Mouse (Mus musculus): ENCODE measurements at regions not wholly inside any gene's neighbourhood (a gene's known extent, or its start where the extent isn't known, plus 50 kb on each side); places are given as distances from the start of the nearest gene placed in this dataset.

DNA sequence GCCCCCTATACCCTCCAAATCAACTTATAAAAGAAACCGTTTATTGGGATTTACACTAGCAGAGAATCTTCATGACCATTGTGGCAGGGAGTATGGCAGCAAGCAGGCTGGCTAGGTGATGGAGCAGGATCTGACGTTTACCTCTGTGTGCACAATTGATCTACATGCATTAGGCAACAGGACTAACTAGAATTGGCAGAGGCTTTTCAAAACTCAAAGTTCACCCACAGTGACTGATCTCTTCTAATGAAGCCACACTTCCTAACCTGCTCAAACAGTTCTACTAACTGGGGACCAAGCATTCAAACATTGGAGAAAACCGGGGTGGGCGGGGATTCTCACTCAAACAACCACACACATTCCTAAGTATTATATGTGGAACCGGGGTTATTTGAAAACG, 1382.9 kb upstream of the Tenm2 start:
- DNase-seq: no peak

- no peak for DNase-seq
Observed at GRCm38 (mm10) chr11:38600971-38601370, 1365.2 kb upstream of the Tenm2 start.

- DNase-seq: peak; percentile 52
Observed at GRCm38 (mm10) chr11:38568515-38568914, 1332.8 kb upstream of the Tenm2 start.

GRCm38 (mm10) chr11:38543893-38544292, 1308.1 kb upstream of the Tenm2 start:
- DNase-seq: peak; percentile 49

DNA sequence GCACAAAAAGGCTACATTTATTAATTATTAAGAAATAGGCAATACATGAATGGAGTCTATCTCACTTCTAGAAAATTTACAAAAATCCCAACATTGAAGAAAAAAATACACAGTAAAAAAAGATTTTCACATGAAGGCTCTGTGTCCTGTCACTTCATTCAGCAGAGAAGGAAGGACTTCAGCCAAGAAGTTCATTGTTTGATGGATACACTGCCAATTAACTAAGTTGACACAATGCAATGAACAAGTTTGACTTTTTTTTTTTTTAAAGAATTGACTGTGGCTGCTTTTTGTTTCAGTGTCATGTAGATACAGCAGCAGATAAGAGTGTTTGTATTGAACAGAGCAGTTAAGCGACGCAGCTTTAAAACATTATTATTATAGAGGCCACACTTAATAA, 1304.3 kb upstream of the Tenm2 start:
- DNase-seq: no peak

GRCm38 (mm10) chr11:38532282-38532681, 1296.5 kb upstream of the Tenm2 start:
- no peak for DNase-seq

- DNase-seq: no peak
Observed at GRCm38 (mm10) chr11:38509676-38510075, 1273.9 kb upstream of the Tenm2 start.

DNA sequence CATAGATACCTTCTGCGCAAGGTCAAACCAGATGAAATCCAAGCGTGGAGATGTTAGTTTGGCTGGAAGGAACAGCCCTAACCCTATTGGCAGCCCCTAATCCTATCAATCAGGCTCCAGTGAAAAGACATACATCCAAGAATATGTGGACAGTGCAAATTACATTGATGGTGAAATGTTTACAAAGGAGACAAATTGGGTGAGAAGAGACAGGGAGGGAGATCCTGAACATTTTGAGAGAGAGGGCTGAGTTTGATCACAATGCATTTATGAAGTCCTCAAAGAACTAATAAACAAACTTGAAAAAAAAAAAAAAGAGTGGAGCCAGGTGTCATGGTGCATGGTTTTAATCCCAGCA, 1228.5 kb upstream of the Tenm2 start:
- DNase-seq: no peak

DNA sequence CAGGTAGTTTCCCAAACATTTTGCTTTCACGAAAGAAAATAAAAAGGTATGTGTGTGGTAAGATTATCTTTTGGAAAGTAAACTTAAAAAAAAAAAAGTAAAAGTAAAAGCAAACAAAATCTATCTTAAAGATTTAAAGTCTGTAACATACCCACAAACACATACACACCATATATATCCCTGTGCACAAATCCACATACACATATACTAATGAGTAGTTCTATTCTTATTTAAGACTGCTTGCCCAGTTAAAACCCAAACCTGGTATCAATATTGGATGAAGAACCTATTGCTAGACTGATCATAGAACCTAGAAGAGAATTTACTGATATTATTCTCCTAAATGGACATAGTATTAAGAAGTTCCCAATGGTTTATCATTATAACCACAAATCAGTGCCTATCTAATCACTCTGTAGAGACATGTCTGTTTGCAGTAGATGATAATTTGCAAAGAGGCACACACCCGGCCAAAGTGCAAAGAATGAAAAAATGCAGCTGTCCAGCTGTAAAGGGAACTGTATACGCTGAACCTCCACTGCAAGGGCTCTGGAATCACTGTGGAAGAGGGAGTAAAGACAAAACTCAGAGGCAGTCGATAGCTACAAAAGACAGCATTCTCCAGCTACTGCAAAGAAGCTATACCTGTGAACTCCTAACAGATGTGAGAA, 1227.9 kb upstream of the Tenm2 start:
- no peak for DNase-seq

DNA sequence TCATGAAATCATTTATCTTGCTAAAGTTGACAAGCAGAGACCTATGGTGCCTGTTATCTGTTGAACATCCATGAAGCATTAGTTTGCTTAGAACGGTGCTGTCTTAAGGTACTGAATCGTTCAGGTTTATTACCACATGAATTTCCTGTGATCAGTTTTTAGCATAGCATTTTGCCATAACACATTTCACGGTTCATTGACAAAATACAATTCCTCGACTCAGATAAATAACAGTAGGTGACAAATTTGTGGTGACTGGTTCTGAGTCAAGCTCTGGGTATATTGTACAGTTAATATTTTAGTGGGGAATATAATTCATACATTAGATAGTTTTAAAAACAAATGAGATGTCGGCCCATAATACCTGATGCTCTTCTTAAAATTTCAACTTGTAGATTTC, 1207.5 kb upstream of the Tenm2 start:
- DNase-seq: peak; percentile 19

- no peak for DNase-seq
Observed at GRCm38 (mm10) chr11:38410302-38410701, 1174.5 kb upstream of the Tenm2 start.

- DNase-seq: no peak
Observed at GRCm38 (mm10) chr11:38397771-38398170, 1162.0 kb upstream of the Tenm2 start.

DNA sequence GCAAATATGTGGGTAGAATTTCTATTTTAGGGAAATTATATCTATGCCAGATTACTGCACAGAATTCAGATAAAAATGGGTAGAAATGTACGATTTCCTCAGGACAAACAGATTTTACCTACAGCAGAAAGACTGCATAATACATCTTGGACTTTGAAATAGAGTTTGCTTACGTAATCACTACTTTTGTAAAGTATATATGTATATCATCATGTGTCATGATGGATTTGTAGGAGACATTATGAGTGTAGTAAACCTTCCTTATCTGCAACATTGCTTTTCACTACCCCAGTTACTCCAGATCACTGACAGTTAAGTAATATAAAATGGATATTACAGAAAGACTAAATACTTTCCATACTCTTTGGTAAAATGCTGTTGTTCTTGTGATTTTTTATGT, 1151.2 kb upstream of the Tenm2 start:
- no peak for DNase-seq

- no peak for DNase-seq
Observed at GRCm38 (mm10) chr11:38346442-38346841, 1110.7 kb upstream of the Tenm2 start.

DNA sequence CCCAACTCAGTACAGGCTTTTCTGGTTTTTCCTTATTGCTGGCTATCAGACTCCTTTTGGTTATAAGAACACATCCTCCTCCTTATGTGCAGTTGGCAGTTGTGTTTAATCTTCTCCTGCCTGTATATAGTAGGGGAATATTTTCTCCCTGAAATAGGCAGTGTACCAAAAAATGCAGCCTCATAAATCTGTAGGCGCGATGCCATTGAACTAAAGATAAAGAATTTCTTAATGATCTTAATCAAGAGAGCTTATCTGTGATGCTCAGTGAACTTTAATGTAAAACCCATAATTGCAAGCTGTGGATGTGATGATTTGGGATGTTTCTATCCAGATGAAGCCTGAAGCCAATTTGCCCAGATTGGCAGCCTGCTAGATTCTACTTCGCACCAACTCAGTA, 1099.6 kb upstream of the Tenm2 start:
- peak; percentile 0 for DNase-seq

GRCm38 (mm10) chr11:38297693-38298092, 1061.9 kb upstream of the Tenm2 start:
- DNase-seq: no peak

GRCm38 (mm10) chr11:38291289-38291688, 1055.5 kb upstream of the Tenm2 start:
- no peak for DNase-seq

DNA sequence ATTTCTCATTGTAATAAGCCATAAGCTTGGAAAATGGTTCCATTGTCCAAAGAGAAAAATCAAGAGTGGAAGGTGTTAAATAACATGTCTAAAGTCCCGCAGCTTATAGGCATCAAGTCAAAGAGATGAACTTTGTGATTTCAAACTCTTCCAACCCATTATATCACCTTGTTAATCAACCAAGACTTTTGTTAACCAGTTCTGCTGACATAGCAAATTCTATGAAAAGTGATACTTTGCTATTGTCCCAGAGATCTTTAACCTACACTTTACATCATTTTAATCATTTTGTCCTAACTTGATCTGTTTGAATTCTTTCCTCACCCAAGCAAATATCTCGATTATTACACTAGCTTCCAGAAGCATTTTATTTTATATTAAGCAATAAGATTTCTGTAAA, 1045.2 kb upstream of the Tenm2 start:
- DNase-seq: no peak
